Mouse (Mus musculus) large intestine, adult 2 months (tissue): ENCODE data around the gene St3gal5. TPM values are rescaled to one million over a fixed set of nuclear protein-coding genes. Genes with fewer than 3 reads are reported as not detected.

Experiments
- DNase-seq: peaks from one replicate; pipeline ENCODE4 v3.0.0-alpha.2; 2012; ENCODE audit warnings: low read depth, low spot score
- WGBS: fragments of 180-500 bp; shearing (Covaris S2); methylation state at CpG from one replicate; pipeline ENCODE4 v1.1.7; 2018; 5-methylcytosine and 5-hydroxymethylcytosine counted together
- polyA plus RNA-seq: library from polyadenylated mRNA; depleted of rRNA; stranded (reverse); fragments of >200 nt; gene quantifications from 2 replicates; pipeline ENCODE4 v1.2.3, GENCODE M21; 2012

Gene St3gal5
- polyA plus RNA-seq, 1 experiment = 2.6 TPM

GRCm38 (mm10) chr6:72093121-72093520 lies 4.3 kb upstream of the St3gal5 start:
- WGBS = 89% methylated on average over 1 of the region's 1 CpGs
- no peak for DNase-seq

GRCm38 (mm10) chr6:72096217-72096616 lies 1.2 kb upstream of the St3gal5 start:
- no peak for DNase-seq
- 70% methylated on average over 5 of the region's 5 CpGs for WGBS

GRCm38 (mm10) chr6:72096669-72097068 lies 723 bp upstream of the St3gal5 start:
- no peak for DNase-seq
- WGBS = 56% methylated on average over 8 of the region's 8 CpGs

GRCm38 (mm10) chr6:72098021-72098655 lies 746 bp downstream of the St3gal5 start:
- 14% methylated on average over 15 of the region's 15 CpGs for WGBS
- DNase-seq = no peak

- 30% methylated on average over 2 of the region's 2 CpGs for WGBS
- no peak for DNase-seq
Measured at GRCm38 (mm10) chr6:72098691-72099090, 1.3 kb downstream of the St3gal5 start.

GRCm38 (mm10) chr6:72099281-72099680 lies 1.9 kb downstream of the St3gal5 start:
- WGBS = 88% methylated on average over 3 of the region's 3 CpGs
- DNase-seq = no peak

GRCm38 (mm10) chr6:72100171-72100570 lies 2.8 kb downstream of the St3gal5 start:
- 33% methylated on average over 5 of the region's 5 CpGs for WGBS
- DNase-seq = no peak

GRCm38 (mm10) chr6:72100939-72101338 lies 3.5 kb downstream of the St3gal5 start:
- no peak for DNase-seq
- WGBS = 69% methylated on average over 8 of the region's 8 CpGs

GRCm38 (mm10) chr6:72101386-72101785 lies 4.0 kb downstream of the St3gal5 start:
- no peak for DNase-seq
- 40% methylated on average over 4 of the region's 4 CpGs for WGBS

GRCm38 (mm10) chr6:72102066-72102465 lies 4.7 kb downstream of the St3gal5 start:
- no peak for DNase-seq
- WGBS = 70% methylated on average over 5 of the region's 5 CpGs

GRCm38 (mm10) chr6:72104534-72104933 lies 7.1 kb downstream of the St3gal5 start:
- no peak for DNase-seq
- 41% methylated on average over 7 of the region's 7 CpGs for WGBS

- DNase-seq = no peak
- 59% methylated on average over 14 of the region's 14 CpGs for WGBS
Measured at GRCm38 (mm10) chr6:72108941-72109892, 11.8 kb downstream of the St3gal5 start.

- WGBS = 88% methylated on average over 3 of the region's 3 CpGs
- DNase-seq = no peak
Measured at GRCm38 (mm10) chr6:72110577-72110976, 13.2 kb downstream of the St3gal5 start.

GRCm38 (mm10) chr6:72112575-72112974 lies 15.2 kb downstream of the St3gal5 start:
- WGBS = 59% methylated on average over 6 of the region's 6 CpGs
- no peak for DNase-seq

- 78% methylated on average over 2 of the region's 2 CpGs for WGBS
Measured at GRCm38 (mm10) chr6:72113093-72113702, 15.8 kb downstream of the St3gal5 start.

GRCm38 (mm10) chr6:72114902-72115301 lies 17.5 kb downstream of the St3gal5 start:
- no peak for DNase-seq
- WGBS = 75% methylated on average over 7 of the region's 7 CpGs

More at GRCm38 (mm10) chr6:72113093-72113702, 15.8 kb downstream of the St3gal5 start:
- no peak for DNase-seq

- DNase-seq = no peak
- 25% methylated on average over 8 of the region's 8 CpGs for WGBS
Measured at GRCm38 (mm10) chr6:72117322-72117968, 20.1 kb downstream of the St3gal5 start.

GRCm38 (mm10) chr6:72119870-72120269 lies 22.5 kb downstream of the St3gal5 start:
- 83% methylated on average over 1 of the region's 1 CpGs for WGBS
- DNase-seq = no peak

GRCm38 (mm10) chr6:72121301-72121700 lies 23.9 kb downstream of the St3gal5 start:
- 52% methylated on average over 3 of the region's 3 CpGs for WGBS
- DNase-seq = no peak

- 88% methylated on average over 5 of the region's 5 CpGs for WGBS
- no peak for DNase-seq
Measured at GRCm38 (mm10) chr6:72122515-72122914, 25.1 kb downstream of the St3gal5 start.
